Mouse (Mus musculus) lung, postnatal 0 days (tissue): Measurements from ENCODE around the gene Sp140.
"Not testable (repeated sequence)": the region's sequence is repeated elsewhere in the genome, so short reads cannot be mapped to it uniquely, and the experiment has no call there.

Experiments used
- CTCF ChIP-seq: IDR thresholded peaks from 2 replicates; pipeline ENCODE4 v1.5.1; 2016; ENCODE audit warnings: antibody characterized with exemption, mild to moderate bottlenecking
- EP300 ChIP-seq: IDR thresholded peaks from 2 replicates; pipeline ENCODE4 v1.6.1; 2016; ENCODE audit warnings: antibody characterized with exemption, mild to moderate bottlenecking, control low read depth

DNA sequence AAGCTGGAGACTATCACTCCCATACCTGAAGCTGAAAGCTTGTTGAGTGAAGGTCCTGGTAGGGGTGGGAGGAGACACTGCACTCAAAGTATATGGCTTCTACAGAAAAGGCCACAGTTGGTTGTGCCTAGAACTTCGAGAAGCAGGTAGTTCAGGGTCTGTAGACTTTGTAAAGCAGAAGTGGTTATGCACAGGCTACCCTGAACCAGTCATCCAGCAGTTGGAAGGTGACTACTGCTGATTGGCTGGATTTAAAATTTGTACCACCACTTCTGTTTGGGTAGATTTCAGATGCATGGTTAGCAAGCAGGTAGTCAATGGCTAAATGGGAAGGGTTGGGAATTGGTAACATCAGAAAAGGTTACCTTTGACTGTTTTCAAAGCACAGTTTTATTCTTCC is 18.5 kb downstream of the Sp140 start:
- TF ChIP-seq EP300, CTCF: not testable (repeated sequence)
